Mouse (Mus musculus): ENCODE measurements around the gene Zbtb26. TPM values are rescaled to one million over a fixed set of nuclear protein-coding genes. Genes with fewer than 3 reads are reported as not detected.

The Zbtb26 gene
- polyA plus RNA-seq (2012), result 0.17 TPM in 2 replicates

GRCm38 (mm10) chr2:37442611-37443591 is at the start of gene Zbtb26, which contains the start of the genes Zbtb6 and Rabgap1:
Zbtb26 (minus strand) TSS chr2:37443135.
Zbtb6 (minus strand) TSS chr2:37443171.
Rabgap1 (plus strand) TSS chr2:37443279.

GRCm38 (mm10) chr2:37422306-37423304 is 20.3 kb downstream of the Zbtb26 start, which contains the start of gene Rc3h2:
Rc3h2 (minus strand) TSS chr2:37422903.

Other genes with a start within 250 kb of the Zbtb26 start
- gene Olfr366, start 231.6 kb downstream of the Zbtb26 start, polyA plus RNA-seq (2012), result not detected in 2 replicates
- gene Olfr368, start 116.6 kb downstream of the Zbtb26 start, polyA plus RNA-seq (2012), result not detected in 2 replicates
- 10.5 and 16.6 TPM in 2 replicates for gene Pdcl, start 83.8 kb downstream of the Zbtb26 start, polyA plus RNA-seq (2012)
- 0.72 and 1.1 TPM in 2 replicates for gene Rc3h2, start 20.2 kb downstream of the Zbtb26 start, polyA plus RNA-seq (2012)
- gene Zbtb6, start within 50 bp of the Zbtb26 start, polyA plus RNA-seq (2012), result 0.34 and 0.78 TPM in 2 replicates
- 1.7 and 2.6 TPM in 2 replicates for gene Rabgap1, start 144 bp upstream of the Zbtb26 start, polyA plus RNA-seq (2012)
- 0.05 and 0.08 TPM in 2 replicates for gene Gpr21, start 73.2 kb upstream of the Zbtb26 start, polyA plus RNA-seq (2012)

All from megakaryocyte-erythroid progenitor cell, adult 5 weeks (primary cell).